Mouse (Mus musculus): ENCODE measurements around the gene Il25. TPM values are rescaled to one million over a fixed set of nuclear protein-coding genes. Genes with fewer than 3 reads are reported as not detected.

The Il25 gene
- total RNA-seq, 2 experiments from 2014 or later = not detected

Small RNA genes lying within 50 kb of the gene (microRNA-seq; reads per million reads assigned to microRNA genes)
- gene Mir208a (not detected), gene Mir208b (8.8 reads per million, percentile 14 among the genes with 10 or more reads in this experiment)

Other genes with a start within 250 kb of the Il25 start
- 10 to 100 TPM; 35.5 to 36.6 TPM for gene 1700123O20Rik, start 246.5 kb upstream of the Il25 start, total RNA-seq (2021)
- 100 to 1,000 TPM; 132 to 167 TPM for gene Acin1, start 245.8 kb upstream of the Il25 start, total RNA-seq (2021)
- not detected for gene Gm29776, start 233.9 kb upstream of the Il25 start, total RNA-seq (2021)
- under 1 TPM; 0.57 to 0.70 TPM for gene Cebpe, start 220.5 kb upstream of the Il25 start, total RNA-seq (2021)
- 10 to 100 TPM; 29.4 to 30.6 TPM for gene Slc7a8, start 150.7 kb upstream of the Il25 start, total RNA-seq (2021)
- gene Rnf212b, start 118.6 kb upstream of the Il25 start, total RNA-seq (2021) = under 1 TPM in 1 of 2 experiments, not detected in 1; 0.87 TPM
- 10 to 100 TPM; 12.2 to 18.1 TPM for gene Homez, start 61.7 kb upstream of the Il25 start, total RNA-seq (2021)
- 10 to 100 TPM; 11.2 to 16.6 TPM for gene Ppp1r3e, start 55.1 kb upstream of the Il25 start, total RNA-seq (2021)
- 10 to 100 TPM; 39.3 to 44.2 TPM for gene Bcl2l2, start 49.3 kb upstream of the Il25 start, total RNA-seq (2021)
- gene Gm20521, start 49.3 kb upstream of the Il25 start, total RNA-seq (2021) = 1 to 10 TPM; 1.2 to 7.1 TPM
- 100 to 1,000 TPM; 159 to 198 TPM for gene Pabpn1, start 40.2 kb upstream of the Il25 start, total RNA-seq (2021)
- 10 to 100 TPM; 29.8 to 37.2 TPM for gene Slc22a17, start 19.6 kb upstream of the Il25 start, total RNA-seq (2021)
- gene Efs, start 6.6 kb upstream of the Il25 start, total RNA-seq (2021) = 1 to 10 TPM; 7.4 to 9.9 TPM
- 1 to 10 TPM; 1.3 to 2.6 TPM for gene Cmtm5, start 3.6 kb downstream of the Il25 start, total RNA-seq (2021)
- 10 to 100 TPM in 1 of 2 experiments, 1 to 10 TPM in 1; 5.1 to 22.1 TPM for gene Myh6, start 34.2 kb downstream of the Il25 start, total RNA-seq (2021)
- gene Gm17428, start 44.2 kb downstream of the Il25 start, total RNA-seq (2021) = not detected
- 100 to 1,000 TPM in 1 of 2 experiments, 10 to 100 TPM in 1; 24.9 to 114 TPM for gene Myh7, start 61.9 kb downstream of the Il25 start, total RNA-seq (2021)
- gene Ngdn, start 82.8 kb downstream of the Il25 start, total RNA-seq (2021) = 10 to 100 TPM; 32.9 to 38.1 TPM
- 1 to 10 TPM; 5.2 to 9.9 TPM for gene Zfhx2, start 159.6 kb downstream of the Il25 start, total RNA-seq (2021)
- 10 to 100 TPM; 13.2 to 17.5 TPM for gene Thtpa, start 162.1 kb downstream of the Il25 start, total RNA-seq (2021)
- gene Ap1g2, start 173.9 kb downstream of the Il25 start, total RNA-seq (2021) = 10 to 100 TPM; 20.0 to 31.3 TPM
- 1 to 10 TPM; 4.3 to 7.5 TPM for gene Jph4, start 184.2 kb downstream of the Il25 start, total RNA-seq (2021)

Measured in adrenal gland, postnatal 10 days (tissue).